Mouse (Mus musculus): ENCODE data around the gene Loxl4.

Gene Loxl4

DNA sequence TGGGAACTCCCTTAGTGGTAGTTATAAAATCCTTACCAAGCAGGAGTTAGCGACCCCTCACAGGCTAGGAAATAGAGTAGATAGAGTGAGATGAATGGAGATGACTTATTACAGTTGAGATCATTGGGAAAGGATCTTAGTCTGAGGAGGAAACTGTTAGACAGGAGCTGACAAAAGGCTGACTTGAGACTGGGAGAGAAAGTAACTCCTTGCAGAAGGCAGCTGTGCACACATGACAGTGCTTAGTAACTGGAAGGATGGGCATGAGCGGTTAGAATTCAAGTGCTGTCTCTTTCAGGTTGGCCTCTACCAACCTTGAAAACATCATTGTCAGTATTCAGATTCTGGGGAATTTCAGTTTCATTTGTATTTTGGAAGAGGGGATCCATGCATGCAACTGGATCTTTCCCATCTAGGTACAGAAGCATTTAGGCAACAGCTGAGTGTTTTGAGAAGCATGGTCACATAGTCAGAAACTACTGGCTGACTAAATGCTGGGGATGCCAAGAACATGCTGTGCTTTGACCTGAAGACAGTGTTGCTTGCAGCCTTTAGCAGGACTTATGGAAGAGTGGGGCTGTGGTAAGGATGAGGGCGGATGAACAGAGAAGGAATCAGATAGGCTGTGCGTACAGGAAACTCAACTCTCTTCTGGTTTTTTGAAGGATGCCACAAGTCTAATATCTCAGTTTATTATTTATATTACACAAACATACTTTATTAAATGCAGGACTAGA lies 46.2 kb downstream of the Loxl4 start:
- no peak for DNase-seq (ENCODE audit: extremely low spot score, low read depth, low spot score)

GRCm38 (mm10) chr19:42563726-42564270 lies 48.8 kb downstream of the Loxl4 start:
- DNase-seq (ENCODE audit: extremely low spot score, low read depth, low spot score) = no peak

- no peak for DNase-seq (ENCODE audit: extremely low spot score, low read depth, low spot score)
Observed at GRCm38 (mm10) chr19:42562981-42563380, 49.6 kb downstream of the Loxl4 start.

- DNase-seq (ENCODE audit: extremely low spot score, low read depth, low spot score) = no peak
Observed at GRCm38 (mm10) chr19:42561991-42562390, 50.6 kb downstream of the Loxl4 start.

GRCm38 (mm10) chr19:42558701-42559100 lies 53.9 kb downstream of the Loxl4 start:
- no peak for DNase-seq (ENCODE audit: extremely low spot score, low read depth, low spot score)
